Mouse (Mus musculus) liver, postnatal 0 days (tissue): ENCODE results near the gene Serpinc1. TPM values are rescaled to one million over a fixed set of nuclear protein-coding genes. Genes with fewer than 3 reads are reported as not detected.
"Not testable (repeated sequence)": the region's sequence is repeated elsewhere in the genome, so short reads cannot be mapped to it uniquely, and the experiment has no call there.

ENCODE experiments used
- ATAC-seq: fragments of 200-750 bp; cut with Nextera tagmentation; 2 replicates; pipeline ENCODE4 v1.8.0; 2017; ENCODE audit warnings: mild to moderate bottlenecking, moderate library complexity
- DNase-seq: peaks from one replicate; pipeline ENCODE4 v3.0.0-alpha.2; 2016
- H3K27ac ChIP-seq: fragments of 300-500 bp; sonication (generic); 2 replicates; pipeline ENCODE4 v1.5.1; 2014; ENCODE audit warnings: antibody characterized with exemption, moderate library complexity, mild to moderate bottlenecking, low read depth
- H3K27me3 ChIP-seq: fragments of 300-500 bp; sonication (generic); 2 replicates; pipeline ENCODE4 v1.6.1; 2014; ENCODE audit warnings: low read length, control low read depth, mixed read lengths; ENCODE audit not compliant: insufficient read depth
- H3K36me3 ChIP-seq: fragments of 300-500 bp; sonication (generic); replicated peaks from 2 replicates; pipeline ENCODE4 v1.6.1; 2014; ENCODE audit warnings: mild to moderate bottlenecking, control low read depth, low read length, moderate library complexity, mixed read lengths; ENCODE audit not compliant: insufficient read depth
- H3K4me1 ChIP-seq: fragments of 300-500 bp; sonication (generic); 2 replicates; pipeline ENCODE4 v1.6.1; 2014; ENCODE audit warnings: antibody characterized with exemption, mild to moderate bottlenecking, control low read depth; ENCODE audit not compliant: insufficient read depth
- H3K4me2 ChIP-seq: fragments of 300-500 bp; sonication (generic); 2 replicates; pipeline ENCODE4 v1.6.1; 2014; ENCODE audit warnings: low read depth, mild to moderate bottlenecking, low read length, moderate library complexity, mixed read lengths
- H3K4me3 ChIP-seq: fragments of 300-500 bp; sonication (generic); 2 replicates; pipeline ENCODE4 v1.5.1; 2014; ENCODE audit warnings: low read depth, low read length
- H3K9ac ChIP-seq: fragments of 300-500 bp; sonication (generic); replicated peaks from 2 replicates; pipeline ENCODE4 v1.6.1; 2014; ENCODE audit warnings: mild to moderate bottlenecking, moderate library complexity
- H3K9me3 ChIP-seq: fragments of 300-500 bp; sonication (generic); 2 replicates; pipeline ENCODE4 v1.6.1; 2016; ENCODE audit warnings: mild to moderate bottlenecking, control low read depth, low read length, mixed read lengths
- CTCF ChIP-seq: sonication (generic); IDR thresholded peaks from 2 replicates; pipeline ENCODE4 v1.5.1; 2016; ENCODE audit warnings: antibody characterized with exemption, low read depth
- EP300 ChIP-seq: IDR thresholded peaks from 2 replicates; pipeline ENCODE4 v1.6.1; 2016; ENCODE audit warnings: antibody characterized with exemption, low read depth, mild to moderate bottlenecking
- WGBS: fragments of 180-500 bp; shearing (Covaris S2); extraction: QIAGEN DNeasy Blood & Tissue Kit; methylation state at CpG from one replicate; pipeline ENCODE4 v1.1.7; 2014; ENCODE audit not compliant: insufficient replicate concordance; 5-methylcytosine and 5-hydroxymethylcytosine counted together
- polyA plus RNA-seq: library from polyadenylated mRNA; unstranded; fragments of >200 nt; fragmentation: Nextera tagmentation; extraction: Ambion mirVana; gene quantifications from 2 replicates; pipeline ENCODE4 v1.2.1, GENCODE M21; 2015

The Serpinc1 gene
- polyA plus RNA-seq, 1 experiment from 2014 or later, result 3,165 TPM

GRCm38 (mm10) chr1:160968643-160969042 lies 9.7 kb upstream of the Serpinc1 start:
- 83% methylated on average over 5 of the region's 5 CpGs for WGBS
- ATAC-seq, result no peak
- peaks cover 71% of the 10 kb centered on the region for H3K36me3 ChIP-seq

GRCm38 (mm10) chr1:160980021-160980420 lies 1.6 kb downstream of the Serpinc1 start:
- DNase-seq (no peak), ATAC-seq (no peak)
- H3K36me3 ChIP-seq, result no peaks in the 10 kb centered on the region
- TF ChIP-seq EP300 (no peak), CTCF (no peak)
- WGBS, result 54% methylated on average over 5 of the region's 5 CpGs
- H3K27me3 ChIP-seq, result no peaks in the 10 kb centered on the region
- no peak overlapping the region for H3K4me3 ChIP-seq
- H3K9me3 ChIP-seq, result no peaks in the 10 kb centered on the region
- H3K4me2 ChIP-seq, result no peak overlapping the region
- H3K9ac ChIP-seq, result no peak overlapping the region
- peaks cover 13% of the 10 kb centered on the region for H3K4me1 ChIP-seq
- peak overlapping the region; percentile 79 for H3K27ac ChIP-seq

More at GRCm38 (mm10) chr1:160968643-160969042, 9.7 kb upstream of the Serpinc1 start:
- Histone ChIP-seq H3K4me3 (no peak overlapping the region), H3K9me3 (no peaks in the 10 kb centered on the region), H3K4me2 (no peak overlapping the region), H3K4me1 (no peaks in the 10 kb centered on the region), H3K27ac (no peak overlapping the region), H3K27me3 (no peaks in the 10 kb centered on the region), H3K9ac (no peak overlapping the region)
- no peak for TF ChIP-seq CTCF
- no peak for TF ChIP-seq EP300
- DNase-seq, result no peak

- H3K4me1 ChIP-seq, result peaks cover 15% of the 10 kb centered on the region
- H3K4me3 ChIP-seq, result no peak overlapping the region
- DNase-seq (no peak), ATAC-seq (peak; percentile 79)
- no peak overlapping the region for H3K9ac ChIP-seq
- H3K27ac ChIP-seq, result peak overlapping the region; percentile 79
- no peaks in the 10 kb centered on the region for H3K9me3 ChIP-seq
- H3K4me2 ChIP-seq, result no peak overlapping the region
- no peaks in the 10 kb centered on the region for H3K36me3 ChIP-seq
- no peaks in the 10 kb centered on the region for H3K27me3 ChIP-seq
- TF ChIP-seq CTCF (no peak), EP300 (no peak)
- WGBS, result 57% methylated on average over 8 of the region's 8 CpGs
These were observed 2.3 kb downstream of the Serpinc1 start for GRCm38 (mm10) chr1:160980537-160981234.

- DNase-seq (no peak), ATAC-seq (peak; percentile 55)
- Histone ChIP-seq H3K4me1 (peaks cover 16% of the 10 kb centered on the region), H3K27me3 (no peaks in the 10 kb centered on the region), H3K4me2 (no peak overlapping the region), H3K36me3 (no peaks in the 10 kb centered on the region), H3K27ac (peak overlapping the region; percentile 79), H3K9ac (no peak overlapping the region), H3K4me3 (no peak overlapping the region), H3K9me3 (no peaks in the 10 kb centered on the region)
- TF ChIP-seq EP300, result no peak
- TF ChIP-seq CTCF, result no peak
- 69% methylated on average over 4 of the region's 4 CpGs for WGBS
These were observed 3.0 kb downstream of the Serpinc1 start for GRCm38 (mm10) chr1:160981337-160981736.

GRCm38 (mm10) chr1:160982887-160983286 lies 4.5 kb downstream of the Serpinc1 start:
- Histone ChIP-seq H3K4me3 (no peak overlapping the region), H3K9me3 (no peaks in the 10 kb centered on the region), H3K4me1 (peaks cover 16% of the 10 kb centered on the region), H3K9ac (no peak overlapping the region), H3K4me2 (no peak overlapping the region), H3K27me3 (no peaks in the 10 kb centered on the region), H3K36me3 (no peaks in the 10 kb centered on the region), H3K27ac (0 out of 2 replicates have a peak overlapping the region, but pooled peaks have one; percentile 53)
- 60% methylated on average over 3 of the region's 3 CpGs for WGBS
- TF ChIP-seq CTCF (no peak), EP300 (no peak)
- DNase-seq, result no peak
- no peak for ATAC-seq

- ATAC-seq, H3K4me3 ChIP-seq, DNase-seq, H3K27me3 ChIP-seq, H3K9ac ChIP-seq, H3K36me3 ChIP-seq, H3K9me3 ChIP-seq, H3K27ac ChIP-seq, H3K4me2 ChIP-seq: not testable (repeated sequence)
- 64% methylated on average over 1 of the region's 1 CpGs for WGBS
- peaks cover 11% of the 10 kb centered on the region for H3K4me1 ChIP-seq
These were observed 6.3 kb downstream of the Serpinc1 start for GRCm38 (mm10) chr1:160984731-160985130.
